Mouse (Mus musculus): Measurements from ENCODE around the gene Rbp1. TPM values are rescaled to one million over a fixed set of nuclear protein-coding genes. Genes with fewer than 3 reads are reported as not detected.

The Rbp1 gene
- total RNA-seq, 4 experiments from 2014 or later: 0.68 to 1.6 (median 1.1) TPM

GRCm38 (mm10) chr9:98491071-98491470 lies 68.3 kb downstream of the Rbp1 start:
- DNase-seq (ENCODE audit: low spot score in 2 of 2): no peak

GRCm38 (mm10) chr9:98492212-98492611 lies 69.5 kb downstream of the Rbp1 start:
- DNase-seq (ENCODE audit: low spot score in 2 of 2): no peak

- no peak for DNase-seq (ENCODE audit: low spot score in 2 of 2)
These were observed 70.1 kb downstream of the Rbp1 start for GRCm38 (mm10) chr9:98492821-98493220.

Other genes with a start within 250 kb of the Rbp1 start
- 10 to 100 TPM; 10.6 to 13.6 (median 12.0) TPM for gene Nmnat3, start 135.5 kb upstream of the Rbp1 start, total RNA-seq (2022)
- gene Rbp2, start 63.2 kb downstream of the Rbp1 start, total RNA-seq (2022): not detected
- 10 to 100 TPM; 68.5 to 80.4 (median 72.0) TPM for gene Copb2, start 140.8 kb downstream of the Rbp1 start, total RNA-seq (2022)
- gene Mrps22, start 178.7 kb downstream of the Rbp1 start, total RNA-seq (2022): 10 to 100 TPM; 20.6 to 21.4 (median 21.0) TPM

Data from gastrocnemius, adult 8-10 months (tissue).